Mouse (Mus musculus): ENCODE data around the gene Pkmyt1. TPM values are rescaled to one million over a fixed set of nuclear protein-coding genes. Genes with fewer than 3 reads are reported as not detected.

Gene Pkmyt1
- polyA plus RNA-seq, 1 experiment = 10.9 TPM

DNA sequence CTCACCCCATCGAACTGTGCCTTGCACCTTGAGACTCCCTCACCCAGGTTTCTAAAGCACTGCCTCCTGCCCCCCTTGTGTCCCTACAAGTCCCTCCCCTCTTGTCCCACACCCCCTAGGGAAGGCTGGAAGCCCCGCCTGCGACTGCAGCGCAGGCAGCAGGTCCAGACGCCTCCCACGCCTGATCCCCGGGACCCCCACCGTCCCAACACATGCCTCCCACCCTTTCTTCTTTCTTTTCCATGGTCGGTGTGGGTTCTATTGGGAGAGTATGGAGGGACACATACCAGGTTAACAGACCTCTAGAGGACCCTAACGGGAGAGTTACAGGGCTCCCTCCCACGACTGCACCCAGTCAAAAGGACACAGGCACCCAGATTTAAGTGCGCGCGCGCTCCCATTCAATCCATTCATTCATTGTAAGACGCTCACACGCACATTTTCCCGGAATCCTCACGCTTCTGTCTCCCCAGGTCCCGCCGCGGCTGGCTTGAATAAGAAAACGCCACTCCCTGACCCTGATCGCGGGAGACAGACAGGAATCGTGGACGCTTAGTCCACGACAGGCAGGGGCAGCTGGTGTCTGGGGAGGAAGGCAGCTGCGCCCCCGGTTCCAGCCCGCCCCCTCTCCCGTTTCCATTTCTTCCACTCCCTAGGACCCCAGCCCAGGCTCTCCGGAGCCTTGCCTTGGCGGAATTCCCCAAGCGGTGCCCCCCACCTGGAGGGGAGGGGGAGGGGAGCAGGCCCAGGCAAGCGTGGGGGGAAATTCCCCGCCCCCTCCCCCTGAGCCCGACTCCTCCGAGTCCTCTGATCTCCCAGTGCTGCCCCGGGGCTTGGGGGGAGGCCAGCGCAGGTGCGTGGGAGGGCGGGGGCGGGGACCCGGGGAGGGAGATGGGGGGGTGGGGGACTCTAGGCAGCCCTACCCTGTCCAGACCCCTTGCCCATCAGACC is 19.4 kb downstream of the Pkmyt1 start, which contains the start of gene Kremen2:
TSS of gene Kremen2 (minus strand) at position 533 of the 951 bp plus-strand sequence.
- H3K27ac ChIP-seq (ENCODE audit: insufficient read depth, low read length) = no peak within 1 kb of the TSS
- no peaks in the 10 kb centered on the region for H3K4me1 ChIP-seq (ENCODE audit: control insufficient read depth, insufficient read depth, low read length)
- no peak for TF ChIP-seq CTCF (IDR thresholded peaks at IDR 0.05; ENCODE audit: borderline replicate concordance, insufficient read depth, low read length)
- no peak for TF ChIP-seq POLR2A (IDR thresholded peaks at IDR 0.05; ENCODE audit: low read depth, low read length)
- no peak within 1 kb of the TSS for H3K4me3 ChIP-seq (ENCODE audit: insufficient read depth, low read length)

GRCm38 (mm10) chr17:23746311-23746710 is 20.2 kb downstream of the Pkmyt1 start:
- H3K4me3 ChIP-seq (ENCODE audit: insufficient read depth, low read length) = no peak overlapping the region
- H3K4me1 ChIP-seq (ENCODE audit: control insufficient read depth, insufficient read depth, low read length) = no peaks in the 10 kb centered on the region
- TF ChIP-seq POLR2A (IDR thresholded peaks at IDR 0.05; ENCODE audit: low read depth, low read length) (no peak), CTCF (IDR thresholded peaks at IDR 0.05; ENCODE audit: borderline replicate concordance, insufficient read depth, low read length) (no peak)
- H3K27ac ChIP-seq (ENCODE audit: insufficient read depth, low read length) = no peak overlapping the region

- TF ChIP-seq CTCF (IDR thresholded peaks at IDR 0.05; ENCODE audit: borderline replicate concordance, insufficient read depth, low read length) (no peak), POLR2A (IDR thresholded peaks at IDR 0.05; ENCODE audit: low read depth, low read length) (no peak)
- Histone ChIP-seq H3K4me1 (ENCODE audit: control insufficient read depth, insufficient read depth, low read length) (no peaks in the 10 kb centered on the region), H3K4me3 (ENCODE audit: insufficient read depth, low read length) (no peak overlapping the region), H3K27ac (ENCODE audit: insufficient read depth, low read length) (no peak overlapping the region)
Measured at GRCm38 (mm10) chr17:23746767-23747166, 20.6 kb downstream of the Pkmyt1 start.

- H3K4me3 ChIP-seq (ENCODE audit: insufficient read depth, low read length) = no peak overlapping the region
- TF ChIP-seq POLR2A (IDR thresholded peaks at IDR 0.05; ENCODE audit: low read depth, low read length) (no peak), CTCF (IDR thresholded peaks at IDR 0.05; ENCODE audit: borderline replicate concordance, insufficient read depth, low read length) (no peak)
- H3K27ac ChIP-seq (ENCODE audit: insufficient read depth, low read length) = no peak overlapping the region
- H3K4me1 ChIP-seq (ENCODE audit: control insufficient read depth, insufficient read depth, low read length) = no peaks in the 10 kb centered on the region
Measured at GRCm38 (mm10) chr17:23747471-23747870, 21.3 kb downstream of the Pkmyt1 start.

DNA sequence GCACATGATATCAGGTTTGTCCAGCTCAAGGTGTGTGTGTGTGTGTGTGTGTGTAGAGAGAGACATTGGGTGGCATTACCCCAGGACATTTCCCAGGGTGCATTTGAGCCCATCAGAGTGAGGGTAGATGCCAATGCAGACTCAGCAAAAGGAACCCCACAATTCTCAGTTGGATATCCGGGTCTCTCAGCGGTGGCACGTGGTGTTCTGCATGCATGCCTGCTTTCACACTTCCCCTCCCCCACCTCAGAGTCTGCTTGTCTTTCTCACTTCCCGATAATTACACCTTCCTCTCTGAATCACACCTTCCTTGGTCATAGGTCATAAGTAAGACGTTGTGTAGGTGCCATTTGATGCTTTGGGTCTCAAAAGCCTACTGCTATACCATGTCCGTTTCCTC is 21.9 kb downstream of the Pkmyt1 start:
- no peaks in the 10 kb centered on the region for H3K4me1 ChIP-seq (ENCODE audit: control insufficient read depth, insufficient read depth, low read length)
- no peak overlapping the region for H3K4me3 ChIP-seq (ENCODE audit: insufficient read depth, low read length)
- no peak overlapping the region for H3K27ac ChIP-seq (ENCODE audit: insufficient read depth, low read length)

GRCm38 (mm10) chr17:23748631-23749391 is 22.7 kb downstream of the Pkmyt1 start:
- Histone ChIP-seq H3K4me3 (ENCODE audit: insufficient read depth, low read length) (no peak overlapping the region), H3K27ac (ENCODE audit: insufficient read depth, low read length) (no peak overlapping the region)

More for the DNA sequence above, 21.9 kb downstream of the Pkmyt1 start:
- TF ChIP-seq CTCF (IDR thresholded peaks at IDR 0.05; ENCODE audit: borderline replicate concordance, insufficient read depth, low read length) = no peak
- no peak for TF ChIP-seq POLR2A (IDR thresholded peaks at IDR 0.05; ENCODE audit: low read depth, low read length)

GRCm38 (mm10) chr17:23749400-23750191 is 23.5 kb downstream of the Pkmyt1 start:
- Histone ChIP-seq H3K27ac (ENCODE audit: insufficient read depth, low read length) (no peak overlapping the region), H3K4me3 (ENCODE audit: insufficient read depth, low read length) (no peak overlapping the region), H3K4me1 (ENCODE audit: control insufficient read depth, insufficient read depth, low read length) (no peaks in the 10 kb centered on the region)
- TF ChIP-seq CTCF (IDR thresholded peaks at IDR 0.05; ENCODE audit: borderline replicate concordance, insufficient read depth, low read length) = no peak
- TF ChIP-seq POLR2A (IDR thresholded peaks at IDR 0.05; ENCODE audit: low read depth, low read length) = no peak

More at GRCm38 (mm10) chr17:23748631-23749391, 22.7 kb downstream of the Pkmyt1 start:
- H3K4me1 ChIP-seq (ENCODE audit: control insufficient read depth, insufficient read depth, low read length) = no peaks in the 10 kb centered on the region
- TF ChIP-seq POLR2A (IDR thresholded peaks at IDR 0.05; ENCODE audit: low read depth, low read length) = no peak
- TF ChIP-seq CTCF (IDR thresholded peaks at IDR 0.05; ENCODE audit: borderline replicate concordance, insufficient read depth, low read length) = no peak

DNA sequence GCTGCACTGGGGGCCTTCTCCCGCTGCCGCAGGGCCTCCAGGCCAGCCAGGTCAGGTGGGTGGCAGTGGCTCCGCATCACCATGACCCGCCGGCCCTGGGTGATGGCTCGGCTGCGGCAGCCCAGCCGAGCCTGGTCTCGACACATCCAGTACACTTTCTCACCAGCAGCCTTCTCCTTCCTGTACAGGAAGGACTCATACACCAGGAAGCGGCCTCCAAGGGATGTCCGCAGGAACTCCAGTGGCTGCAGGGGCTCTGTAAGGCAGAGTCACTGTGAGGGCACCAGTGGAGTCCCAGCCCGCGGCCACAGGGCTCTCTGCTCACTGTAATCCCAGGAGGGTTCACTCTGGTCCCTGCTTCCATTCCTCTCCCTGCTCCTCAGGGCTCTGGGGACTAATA is 29.6 kb downstream of the Pkmyt1 start:
- H3K27ac ChIP-seq (ENCODE audit: insufficient read depth, low read length) = no peak overlapping the region
- no peak overlapping the region for H3K4me3 ChIP-seq (ENCODE audit: insufficient read depth, low read length)
- TF ChIP-seq POLR2A (IDR thresholded peaks at IDR 0.05; ENCODE audit: low read depth, low read length) (no peak), CTCF (IDR thresholded peaks at IDR 0.05; ENCODE audit: borderline replicate concordance, insufficient read depth, low read length) (no peak)
- no peaks in the 10 kb centered on the region for H3K4me1 ChIP-seq (ENCODE audit: control insufficient read depth, insufficient read depth, low read length)

GRCm38 (mm10) chr17:23757581-23757980 is 31.4 kb downstream of the Pkmyt1 start:
- H3K27ac ChIP-seq (ENCODE audit: insufficient read depth, low read length) = no peak overlapping the region
- no peaks in the 10 kb centered on the region for H3K4me1 ChIP-seq (ENCODE audit: control insufficient read depth, insufficient read depth, low read length)
- TF ChIP-seq POLR2A (IDR thresholded peaks at IDR 0.05; ENCODE audit: low read depth, low read length) (no peak), CTCF (IDR thresholded peaks at IDR 0.05; ENCODE audit: borderline replicate concordance, insufficient read depth, low read length) (no peak)
- no peak overlapping the region for H3K4me3 ChIP-seq (ENCODE audit: insufficient read depth, low read length)

Data from embryonic fibroblast, embryonic 13.5 days (primary cell).